Mouse (Mus musculus): ENCODE data around the gene Fryl. TPM values are rescaled to one million over a fixed set of nuclear protein-coding genes. Genes with fewer than 3 reads are reported as not detected.

The Fryl gene
- polyA plus RNA-seq, 1 experiment = 107 TPM

DNA sequence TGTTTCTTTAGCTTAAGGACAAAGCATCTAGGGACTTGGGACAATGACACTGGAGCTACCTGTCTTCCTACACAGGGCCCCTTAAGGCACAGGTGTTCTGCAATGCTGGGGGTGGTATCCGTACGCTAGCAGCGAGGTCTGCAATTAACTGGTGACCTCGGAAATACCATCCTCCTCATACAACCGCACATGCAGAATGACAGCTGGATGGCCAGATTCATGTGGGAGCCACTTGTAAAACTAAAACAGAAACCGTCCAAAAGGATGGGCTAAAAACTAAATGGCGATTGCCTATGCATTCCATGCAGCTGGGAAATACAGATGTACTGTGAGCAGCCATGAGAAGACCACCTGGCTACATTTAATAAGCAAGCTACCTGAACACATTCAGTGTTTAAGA, 34.6 kb downstream of the Fryl start:
- TF ChIP-seq CTCF (IDR thresholded peaks at IDR 0.05; ENCODE audit: borderline replicate concordance, control insufficient read depth, extremely low read depth, insufficient read depth, low read length, poor library complexity) (no peak), POLR2A (IDR thresholded peaks at IDR 0.05; ENCODE audit: control insufficient read depth, extremely low read depth, insufficient read depth, low read length, poor library complexity) (no peak)
- 96% methylated on average over 7 of the region's 7 CpGs for WGBS
- Histone ChIP-seq H3K4me1 (replicated peaks; ENCODE audit: control insufficient read depth, insufficient read depth, low read length) (peaks cover 13% of the 10 kb centered on the region), H3K4me3 (ENCODE audit: control insufficient read depth, insufficient read depth, low read length) (no peak overlapping the region), H3K36me3 (ENCODE audit: control insufficient read depth, insufficient read depth, low read length) (peaks cover 19% of the 10 kb centered on the region), H3K27ac (ENCODE audit: control insufficient read depth, insufficient read depth, low read length) (no peak overlapping the region), H3K27me3 (ENCODE audit: control insufficient read depth, insufficient read depth, low read length) (no peaks in the 10 kb centered on the region)
- DNase-seq = no peak

DNA sequence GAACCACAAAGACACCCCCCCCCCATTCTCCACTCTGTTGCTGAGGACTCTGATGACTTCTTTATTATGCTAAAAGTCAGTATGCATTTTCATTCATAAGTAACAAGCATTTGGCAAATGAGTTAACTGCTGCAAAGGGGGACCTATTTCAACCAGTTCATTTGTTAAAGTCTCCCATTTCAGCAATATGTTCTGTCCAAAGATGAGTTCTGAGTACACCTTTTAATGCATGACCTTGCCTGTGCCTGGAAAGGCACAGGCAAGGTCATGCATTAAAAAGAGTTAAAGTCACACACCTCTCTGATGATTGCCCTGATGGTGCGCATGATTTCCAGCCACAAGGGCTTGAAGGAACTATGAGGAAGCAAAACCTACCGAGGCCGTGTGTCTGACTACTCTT, 36.7 kb downstream of the Fryl start:
- Histone ChIP-seq H3K27me3 (ENCODE audit: control insufficient read depth, insufficient read depth, low read length) (no peaks in the 10 kb centered on the region), H3K36me3 (ENCODE audit: control insufficient read depth, insufficient read depth, low read length) (peaks cover 19% of the 10 kb centered on the region), H3K27ac (ENCODE audit: control insufficient read depth, insufficient read depth, low read length) (no peak overlapping the region), H3K4me3 (ENCODE audit: control insufficient read depth, insufficient read depth, low read length) (no peak overlapping the region), H3K4me1 (replicated peaks; ENCODE audit: control insufficient read depth, insufficient read depth, low read length) (peaks cover 6% of the 10 kb centered on the region)
- no peak for DNase-seq
- WGBS = 89% methylated on average over 3 of the region's 3 CpGs
- TF ChIP-seq POLR2A (IDR thresholded peaks at IDR 0.05; ENCODE audit: control insufficient read depth, extremely low read depth, insufficient read depth, low read length, poor library complexity) = no peak
- no peak for TF ChIP-seq CTCF (IDR thresholded peaks at IDR 0.05; ENCODE audit: borderline replicate concordance, control insufficient read depth, extremely low read depth, insufficient read depth, low read length, poor library complexity)

DNA sequence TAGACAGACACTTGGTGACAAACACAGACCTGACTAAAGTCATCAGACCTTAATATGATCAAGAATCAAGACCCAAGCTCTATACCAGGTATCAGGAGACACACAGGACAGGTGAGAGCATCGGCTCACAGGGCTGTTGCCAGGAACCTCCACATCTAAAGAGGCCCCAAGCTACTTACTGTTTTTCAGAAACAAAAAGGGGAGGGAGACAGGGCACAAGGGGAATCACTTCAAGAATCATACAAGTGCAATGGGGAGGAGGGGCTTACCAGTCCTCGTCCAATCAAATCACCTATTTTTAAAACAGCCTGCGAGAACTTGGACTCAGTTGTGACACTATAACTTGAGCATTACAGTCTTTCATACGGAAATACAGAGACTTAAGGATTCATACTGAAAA, 38.4 kb downstream of the Fryl start:
- no peak for TF ChIP-seq POLR2A (IDR thresholded peaks at IDR 0.05; ENCODE audit: control insufficient read depth, extremely low read depth, insufficient read depth, low read length, poor library complexity)
- TF ChIP-seq CTCF (IDR thresholded peaks at IDR 0.05; ENCODE audit: borderline replicate concordance, control insufficient read depth, extremely low read depth, insufficient read depth, low read length, poor library complexity) = no peak
- peaks cover 19% of the 10 kb centered on the region for H3K36me3 ChIP-seq (ENCODE audit: control insufficient read depth, insufficient read depth, low read length)
- H3K27me3 ChIP-seq (ENCODE audit: control insufficient read depth, insufficient read depth, low read length) = no peaks in the 10 kb centered on the region
- H3K4me3 ChIP-seq (ENCODE audit: control insufficient read depth, insufficient read depth, low read length) = no peak overlapping the region
- DNase-seq = no peak
- peaks cover 3% of the 10 kb centered on the region for H3K4me1 ChIP-seq (replicated peaks; ENCODE audit: control insufficient read depth, insufficient read depth, low read length)
- 97% methylated on average over 4 of the region's 4 CpGs for WGBS
- no peak overlapping the region for H3K27ac ChIP-seq (ENCODE audit: control insufficient read depth, insufficient read depth, low read length)

DNA sequence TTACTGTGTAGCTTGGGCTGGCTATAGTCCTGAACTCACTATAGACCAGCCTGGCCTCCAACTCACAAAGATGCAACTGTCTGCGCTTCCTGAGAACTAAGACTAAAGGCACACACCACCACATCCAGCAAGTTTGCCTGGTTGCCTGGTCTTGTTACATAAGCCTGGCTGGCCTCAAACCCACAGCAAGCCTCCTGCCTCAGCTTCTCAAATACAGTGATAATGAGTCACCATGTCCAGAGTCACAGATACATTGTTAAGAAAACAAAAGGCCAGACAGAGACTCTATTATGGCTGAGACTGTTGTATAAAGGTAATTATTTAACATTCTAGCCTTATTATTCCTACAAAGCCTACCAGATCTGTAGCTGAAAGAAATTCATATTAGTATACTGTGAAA, 39.3 kb downstream of the Fryl start:
- Histone ChIP-seq H3K4me1 (replicated peaks; ENCODE audit: control insufficient read depth, insufficient read depth, low read length) (0 out of 2 replicates have a peak, but pooled peaks cover 2% of the 10 kb centered on the region), H3K27me3 (ENCODE audit: control insufficient read depth, insufficient read depth, low read length) (no peaks in the 10 kb centered on the region), H3K27ac (ENCODE audit: control insufficient read depth, insufficient read depth, low read length) (no peak overlapping the region), H3K4me3 (ENCODE audit: control insufficient read depth, insufficient read depth, low read length) (no peak overlapping the region), H3K36me3 (ENCODE audit: control insufficient read depth, insufficient read depth, low read length) (peaks cover 19% of the 10 kb centered on the region)
- TF ChIP-seq CTCF (IDR thresholded peaks at IDR 0.05; ENCODE audit: borderline replicate concordance, control insufficient read depth, extremely low read depth, insufficient read depth, low read length, poor library complexity) = no peak
- TF ChIP-seq POLR2A (IDR thresholded peaks at IDR 0.05; ENCODE audit: control insufficient read depth, extremely low read depth, insufficient read depth, low read length, poor library complexity) = no peak
- 97% methylated on average over 1 of the region's 1 CpGs for WGBS
- no peak for DNase-seq

DNA sequence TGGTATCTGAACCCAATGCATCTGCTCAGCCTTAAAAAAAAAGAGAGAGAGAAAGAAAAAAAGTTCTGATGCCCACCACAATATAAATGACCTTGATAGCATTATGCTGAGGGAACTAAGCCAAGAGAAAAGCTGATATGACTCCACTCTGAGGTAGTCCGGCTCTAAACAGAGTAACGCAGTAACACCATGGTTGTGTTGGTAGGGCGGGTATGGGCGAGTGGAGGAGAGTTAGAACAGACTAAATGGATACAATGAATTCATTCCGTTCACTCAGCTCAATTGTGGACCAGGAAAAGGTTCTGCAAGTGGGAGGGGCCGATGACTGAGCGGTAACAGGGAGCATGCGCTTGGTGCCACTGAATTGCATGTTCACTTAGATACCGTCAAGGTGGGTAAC, 40.4 kb downstream of the Fryl start:
- H3K27me3 ChIP-seq (ENCODE audit: control insufficient read depth, insufficient read depth, low read length) = no peaks in the 10 kb centered on the region
- peaks cover 19% of the 10 kb centered on the region for H3K36me3 ChIP-seq (ENCODE audit: control insufficient read depth, insufficient read depth, low read length)
- WGBS = 96% methylated on average over 9 of the region's 9 CpGs
- TF ChIP-seq POLR2A (IDR thresholded peaks at IDR 0.05; ENCODE audit: control insufficient read depth, extremely low read depth, insufficient read depth, low read length, poor library complexity) = no peak
- no peak for TF ChIP-seq CTCF (IDR thresholded peaks at IDR 0.05; ENCODE audit: borderline replicate concordance, control insufficient read depth, extremely low read depth, insufficient read depth, low read length, poor library complexity)
- DNase-seq = no peak
- H3K4me3 ChIP-seq (ENCODE audit: control insufficient read depth, insufficient read depth, low read length) = no peak overlapping the region
- no peak overlapping the region for H3K27ac ChIP-seq (ENCODE audit: control insufficient read depth, insufficient read depth, low read length)
- H3K4me1 ChIP-seq (replicated peaks; ENCODE audit: control insufficient read depth, insufficient read depth, low read length) = 0 out of 2 replicates have a peak, but pooled peaks cover 2% of the 10 kb centered on the region

DNA sequence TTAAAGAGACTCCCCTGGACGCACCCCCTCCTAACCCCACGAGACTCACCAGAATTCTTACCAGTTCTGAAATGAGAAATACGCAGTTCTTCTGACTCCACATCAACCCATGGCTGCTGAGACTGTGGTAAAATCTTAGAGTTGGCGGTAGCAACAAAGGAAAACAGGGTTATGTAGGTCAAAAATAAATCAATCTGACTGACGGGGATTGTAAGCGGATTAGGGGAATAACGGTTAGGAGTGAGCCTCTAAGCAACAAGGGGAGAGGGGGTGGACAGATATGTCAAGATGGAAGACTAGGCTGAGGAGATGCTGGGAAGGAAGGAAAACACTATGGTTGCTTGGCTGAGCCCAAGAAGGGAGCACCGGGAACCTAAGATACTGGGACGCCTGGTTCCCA, 44.0 kb downstream of the Fryl start:
- TF ChIP-seq CTCF (IDR thresholded peaks at IDR 0.05; ENCODE audit: borderline replicate concordance, control insufficient read depth, extremely low read depth, insufficient read depth, low read length, poor library complexity) (no peak), POLR2A (IDR thresholded peaks at IDR 0.05; ENCODE audit: control insufficient read depth, extremely low read depth, insufficient read depth, low read length, poor library complexity) (no peak)
- Histone ChIP-seq H3K27me3 (ENCODE audit: control insufficient read depth, insufficient read depth, low read length) (no peaks in the 10 kb centered on the region), H3K36me3 (ENCODE audit: control insufficient read depth, insufficient read depth, low read length) (no peaks in the 10 kb centered on the region), H3K27ac (ENCODE audit: control insufficient read depth, insufficient read depth, low read length) (no peak overlapping the region), H3K4me3 (ENCODE audit: control insufficient read depth, insufficient read depth, low read length) (no peak overlapping the region), H3K4me1 (replicated peaks; ENCODE audit: control insufficient read depth, insufficient read depth, low read length) (peaks cover 17% of the 10 kb centered on the region)
- DNase-seq = no peak
- 95% methylated on average over 9 of the region's 9 CpGs for WGBS

DNA sequence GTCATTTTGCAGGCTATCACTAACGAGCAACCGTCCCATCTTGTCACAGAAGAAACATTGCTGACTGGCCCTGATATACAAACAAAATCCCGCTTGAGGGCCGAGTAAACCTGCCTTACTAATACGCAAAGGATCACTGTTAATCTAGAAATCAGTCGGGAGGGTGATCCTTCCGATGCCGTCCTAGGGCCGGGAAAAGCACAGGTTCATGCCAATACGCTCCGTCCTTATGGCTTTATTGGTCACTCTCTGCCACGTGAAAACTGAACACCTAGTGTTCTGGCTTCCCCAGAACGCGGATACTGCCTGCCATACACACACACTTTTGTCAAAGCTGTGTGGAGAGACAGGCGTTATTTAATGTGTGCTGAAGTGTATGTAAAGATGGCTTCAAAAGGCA, 44.5 kb downstream of the Fryl start:
- Histone ChIP-seq H3K4me1 (replicated peaks; ENCODE audit: control insufficient read depth, insufficient read depth, low read length) (peaks cover 17% of the 10 kb centered on the region), H3K36me3 (ENCODE audit: control insufficient read depth, insufficient read depth, low read length) (no peaks in the 10 kb centered on the region), H3K27me3 (ENCODE audit: control insufficient read depth, insufficient read depth, low read length) (no peaks in the 10 kb centered on the region), H3K27ac (ENCODE audit: control insufficient read depth, insufficient read depth, low read length) (no peak overlapping the region), H3K4me3 (ENCODE audit: control insufficient read depth, insufficient read depth, low read length) (no peak overlapping the region)
- no peak for TF ChIP-seq POLR2A (IDR thresholded peaks at IDR 0.05; ENCODE audit: control insufficient read depth, extremely low read depth, insufficient read depth, low read length, poor library complexity)
- no peak for TF ChIP-seq CTCF (IDR thresholded peaks at IDR 0.05; ENCODE audit: borderline replicate concordance, control insufficient read depth, extremely low read depth, insufficient read depth, low read length, poor library complexity)
- 98% methylated on average over 15 of the region's 15 CpGs for WGBS
- DNase-seq = no peak
